Mouse (Mus musculus): ENCODE results near the gene Slc17a8.

- TF ChIP-seq CTCF (IDR thresholded peaks at IDR 0.05; ENCODE audit: control insufficient read depth, insufficient read depth, insufficient replicate concordance, low read depth, low read length) (no peak), POLR2A (IDR thresholded peaks at IDR 0.05; ENCODE audit: control insufficient read depth, low read depth, low read length) (no peak)
Measured at GRCm38 (mm10) chr10:89584709-89585108, 36.3 kb downstream of the Slc17a8 start.
